Mouse (Mus musculus) naive thymus-derived CD4-positive, alpha-beta T cell, adult 2 months (primary cell): ENCODE results near the gene Tmem222.

Experiments
- DNase-seq: peaks from one replicate; pipeline ENCODE4 v3.0.0-alpha.2; 2011; ENCODE audit warnings: low read depth

The Tmem222 gene

GRCm38 (mm10) chr4:133277104-133278026 is at the start of gene Tmem222:
TSS of gene Tmem222 (minus strand) at chr4:133277792.
- DNase-seq, result peak; percentile 94

GRCm38 (mm10) chr4:133319667-133320066 is 42.1 kb upstream of the Tmem222 start:
- no peak for DNase-seq

GRCm38 (mm10) chr4:133315991-133316390 is 38.4 kb upstream of the Tmem222 start:
- DNase-seq, result no peak

GRCm38 (mm10) chr4:133314896-133315295 is 37.3 kb upstream of the Tmem222 start:
- DNase-seq, result no peak

- DNase-seq, result peak; percentile 87
These were observed 32.4 kb upstream of the Tmem222 start for GRCm38 (mm10) chr4:133309948-133310347.

GRCm38 (mm10) chr4:133307331-133307730 is 29.7 kb upstream of the Tmem222 start:
- peak; percentile 85 for DNase-seq

- no peak for DNase-seq
These were observed 28.2 kb upstream of the Tmem222 start for GRCm38 (mm10) chr4:133305825-133306224.

- no peak for DNase-seq
These were observed 27.2 kb upstream of the Tmem222 start for GRCm38 (mm10) chr4:133304770-133305169.

GRCm38 (mm10) chr4:133302668-133303067 is 25.1 kb upstream of the Tmem222 start:
- DNase-seq, result no peak

- peak; percentile 76 for DNase-seq
These were observed 24.2 kb upstream of the Tmem222 start for GRCm38 (mm10) chr4:133301802-133302201.

GRCm38 (mm10) chr4:133300421-133300820 is 22.8 kb upstream of the Tmem222 start:
- no peak for DNase-seq

GRCm38 (mm10) chr4:133299701-133300100 is 22.1 kb upstream of the Tmem222 start:
- DNase-seq, result no peak

GRCm38 (mm10) chr4:133298516-133299365 is 21.1 kb upstream of the Tmem222 start:
- DNase-seq, result peak; percentile 87

- peak; percentile 90 for DNase-seq
These were observed 20.2 kb upstream of the Tmem222 start for GRCm38 (mm10) chr4:133297801-133298238.

GRCm38 (mm10) chr4:133297360-133297759 is 19.8 kb upstream of the Tmem222 start:
- DNase-seq, result no peak

GRCm38 (mm10) chr4:133294084-133294483 is 16.5 kb upstream of the Tmem222 start:
- DNase-seq, result no peak

- DNase-seq, result no peak
These were observed 15.6 kb upstream of the Tmem222 start for GRCm38 (mm10) chr4:133292901-133293843.

- no peak for DNase-seq
These were observed 14.8 kb upstream of the Tmem222 start for GRCm38 (mm10) chr4:133292405-133292804.

- DNase-seq, result no peak
These were observed 13.7 kb upstream of the Tmem222 start for GRCm38 (mm10) chr4:133291255-133291654.

- no peak for DNase-seq
These were observed 9.0 kb upstream of the Tmem222 start for GRCm38 (mm10) chr4:133286476-133287077.

- no peak for DNase-seq
These were observed 8.4 kb upstream of the Tmem222 start for GRCm38 (mm10) chr4:133285950-133286349.
